Mouse (Mus musculus) olfactory bulb, adult 2 months (tissue): ENCODE measurements at regions not wholly inside any gene's neighbourhood (a gene's known extent, or its start where the extent isn't known, plus 50 kb on each side); places are given as distances from the start of the nearest gene placed in this dataset.
"Not testable (repeated sequence)": the region's sequence is repeated elsewhere in the genome, so short reads cannot be mapped to it uniquely, and the experiment has no call there.

Experiments used
- H3K27ac ChIP-seq: fragments of 200-500 bp; 2 replicates; pipeline ENCODE4 v1.5.1; 2012; ENCODE audit warnings: low read depth, low read length; ENCODE audit not compliant: insufficient read depth
- H3K4me1 ChIP-seq: fragments of 200-500 bp; 2 replicates; pipeline ENCODE4 v1.6.1; 2012; ENCODE audit warnings: low read length; ENCODE audit not compliant: control insufficient read depth, insufficient read depth
- H3K4me3 ChIP-seq: fragments of 200-500 bp; 2 replicates; pipeline ENCODE4 v1.5.1; 2012; ENCODE audit warnings: mild to moderate bottlenecking, low read depth, low read length, moderate library complexity; ENCODE audit not compliant: insufficient read depth
- CTCF ChIP-seq: fragments of 200-500 bp; IDR thresholded peaks from 2 replicates; pipeline ENCODE4 v1.5.1; 2012; ENCODE audit warnings: low read depth, mild to moderate bottlenecking, low read length, moderate library complexity; ENCODE audit not compliant: insufficient read depth
- POLR2A ChIP-seq: fragments of 200-500 bp; IDR thresholded peaks from 2 replicates; pipeline ENCODE4 v1.6.1; 2012; ENCODE audit warnings: mild to moderate bottlenecking, low read depth, low read length, moderate library complexity; ENCODE audit not compliant: insufficient read depth
- WGBS: fragments of 180-500 bp; shearing (Covaris S2); methylation state at CpG from one replicate; pipeline ENCODE4 v1.1.7; 2018; 5-methylcytosine and 5-hydroxymethylcytosine counted together

- H3K4me3 ChIP-seq = no peak overlapping the region
- WGBS = 82% methylated on average over 3 of the region's 3 CpGs
- H3K4me1 ChIP-seq = no peaks in the 10 kb centered on the region
- H3K27ac ChIP-seq = no peak overlapping the region
- TF ChIP-seq POLR2A (no peak), CTCF (no peak)
Observed at GRCm38 (mm10) chr13:5666235-5667007, 194.9 kb upstream of the Klf6 start.

DNA sequence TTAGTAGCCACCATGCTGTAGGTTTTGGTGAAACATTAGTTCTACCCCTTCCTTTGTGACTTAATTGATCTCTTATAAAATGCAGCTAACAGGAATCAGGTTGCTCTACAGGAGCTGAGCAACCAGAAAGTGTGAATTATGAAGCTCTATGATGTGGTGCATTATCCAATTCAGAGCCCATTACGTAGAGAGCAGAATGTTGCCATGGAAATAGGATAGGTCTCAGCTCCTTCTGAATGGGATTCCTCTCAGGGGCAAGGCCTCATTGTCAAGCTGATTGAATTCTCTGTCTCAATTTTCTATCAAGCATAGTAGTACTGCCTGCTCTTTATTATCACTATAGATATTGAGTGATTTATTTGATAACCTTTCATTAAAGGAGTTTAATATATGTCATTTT, 185.6 kb upstream of the Klf6 start:
- no peak for TF ChIP-seq POLR2A
- no peak for TF ChIP-seq CTCF
- Histone ChIP-seq H3K4me3 (no peak overlapping the region), H3K4me1 (no peaks in the 10 kb centered on the region), H3K27ac (no peak overlapping the region)
- WGBS = 68% methylated on average over 1 of the region's 1 CpGs

DNA sequence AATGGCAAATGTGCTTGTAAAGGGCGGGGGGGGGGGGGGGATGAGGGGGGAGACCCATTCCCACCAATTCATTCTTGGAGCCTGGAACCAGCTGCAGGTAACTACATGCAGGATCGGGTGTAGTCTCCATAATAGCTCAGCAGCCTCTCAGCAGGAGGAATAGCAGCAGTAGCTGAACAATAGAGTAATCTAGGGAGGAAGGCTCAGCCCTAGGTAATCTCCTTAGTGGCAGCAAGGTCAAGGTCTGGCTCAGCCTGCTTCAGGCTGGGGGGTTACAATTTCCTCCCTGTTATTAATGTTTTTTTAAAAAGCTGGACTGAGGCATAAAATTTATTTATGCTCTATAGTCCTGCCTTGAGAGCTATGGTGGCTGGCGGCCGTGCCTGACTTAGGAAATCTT, 171.2 kb upstream of the Klf6 start:
- no peaks in the 10 kb centered on the region for H3K4me1 ChIP-seq
- H3K4me3 ChIP-seq = no peak overlapping the region
- TF ChIP-seq CTCF = no peak
- no peak overlapping the region for H3K27ac ChIP-seq
- 75% methylated on average over 4 of the region's 4 CpGs for WGBS

- not testable (repeated sequence) for H3K4me1 ChIP-seq, H3K27ac ChIP-seq, H3K4me3 ChIP-seq
- WGBS = 90% methylated on average over 2 of the region's 2 CpGs
Observed at GRCm38 (mm10) chr13:5690680-5691079, 170.6 kb upstream of the Klf6 start.

DNA sequence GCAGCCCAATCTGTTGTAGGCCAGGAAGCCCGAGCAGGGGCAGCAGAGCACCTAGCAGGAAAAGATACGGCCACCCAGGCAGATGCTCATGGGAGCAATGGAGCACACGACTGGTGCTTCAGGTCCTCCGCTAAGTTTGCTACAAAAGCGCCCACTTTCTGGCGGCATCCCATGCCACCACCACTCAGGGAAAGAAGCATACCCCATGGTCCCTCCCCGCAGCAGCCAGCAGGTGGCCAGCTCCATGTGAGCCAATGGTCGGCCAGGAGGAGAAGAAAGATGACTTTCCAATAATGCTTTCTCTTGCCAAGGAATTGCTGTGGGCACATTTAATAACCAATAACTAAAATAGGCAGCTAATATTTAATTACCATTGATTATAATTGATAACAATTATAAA, 166.7 kb upstream of the Klf6 start:
- no peak for TF ChIP-seq POLR2A
- TF ChIP-seq CTCF = no peak
- 89% methylated on average over 8 of the region's 8 CpGs for WGBS
- no peaks in the 10 kb centered on the region for H3K4me1 ChIP-seq

GRCm38 (mm10) chr13:5695581-5695980, 165.7 kb upstream of the Klf6 start:
- not testable (repeated sequence) for H3K27ac ChIP-seq, H3K4me3 ChIP-seq, H3K4me1 ChIP-seq
- 70% methylated on average over 3 of the region's 3 CpGs for WGBS

More for the DNA sequence above, 166.7 kb upstream of the Klf6 start:
- no peak overlapping the region for H3K4me3 ChIP-seq
- no peak overlapping the region for H3K27ac ChIP-seq

DNA sequence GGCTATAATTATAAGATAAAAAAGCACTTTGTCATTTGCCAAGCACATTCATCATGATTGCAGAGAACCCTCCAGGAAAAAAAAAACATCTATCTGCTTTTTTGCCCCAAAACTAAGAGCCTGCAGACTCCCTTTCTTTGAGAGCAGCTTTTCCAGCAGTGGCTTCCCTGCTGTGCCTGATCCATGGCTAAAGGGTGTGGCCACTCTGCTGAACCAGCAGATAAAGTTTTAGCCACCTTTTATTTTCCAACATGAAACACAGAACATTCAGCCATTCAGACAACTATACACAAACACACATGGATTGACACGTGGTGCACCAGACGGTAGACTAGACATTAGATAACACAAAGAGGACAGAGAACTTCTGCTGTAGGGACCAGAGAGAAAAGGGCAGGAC, 164.9 kb upstream of the Klf6 start:
- Histone ChIP-seq H3K27ac (no peak overlapping the region), H3K4me3 (no peak overlapping the region), H3K4me1 (no peaks in the 10 kb centered on the region)
- WGBS = 42% methylated on average over 2 of the region's 2 CpGs
- TF ChIP-seq CTCF = no peak
- no peak for TF ChIP-seq POLR2A

DNA sequence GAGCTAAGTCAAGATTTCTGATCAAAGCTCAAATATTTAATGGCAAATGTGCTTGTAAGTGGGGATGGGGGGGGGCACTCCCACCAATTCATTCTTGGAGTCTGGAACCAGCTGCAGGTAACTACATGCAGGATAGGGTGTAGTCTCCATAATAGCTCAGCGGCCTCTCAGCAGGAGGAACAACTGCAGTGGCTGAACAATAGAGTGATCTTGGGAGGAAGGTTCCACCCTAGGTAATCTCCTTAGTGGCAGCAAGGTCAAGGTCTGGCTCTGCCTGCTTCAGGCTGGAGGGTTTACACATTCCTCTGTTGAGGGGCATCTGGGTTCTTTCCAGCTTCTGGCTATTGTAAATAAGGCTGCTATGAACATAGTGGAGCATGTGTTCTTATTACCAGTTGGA, 164.0 kb upstream of the Klf6 start:
- H3K4me3 ChIP-seq, H3K27ac ChIP-seq, H3K4me1 ChIP-seq: not testable (repeated sequence)
- 65% methylated on average over 1 of the region's 1 CpGs for WGBS

DNA sequence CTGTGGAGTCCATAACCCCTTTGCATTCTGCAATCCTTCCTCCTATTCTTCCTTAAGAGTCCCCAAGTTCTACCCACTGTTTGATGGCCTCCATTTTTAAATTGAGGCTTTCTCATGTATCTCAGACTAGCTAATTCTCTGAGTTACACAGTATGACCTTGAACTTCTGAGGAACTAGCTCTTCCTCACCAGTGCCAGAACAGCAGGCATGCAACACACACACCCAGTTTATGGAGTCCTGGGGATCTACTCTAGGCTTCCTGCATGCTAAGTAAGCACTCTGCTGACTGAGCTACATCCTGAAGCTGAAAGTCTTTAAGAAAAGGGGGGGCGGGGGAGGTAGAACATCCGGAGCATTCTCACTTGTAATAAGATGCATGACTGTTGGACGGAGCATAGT, 159.2 kb upstream of the Klf6 start:
- WGBS = 89% methylated on average over 3 of the region's 3 CpGs
- no peak for TF ChIP-seq CTCF
- no peak for TF ChIP-seq POLR2A
- no peak overlapping the region for H3K4me3 ChIP-seq
- H3K4me1 ChIP-seq = no peaks in the 10 kb centered on the region
- no peak overlapping the region for H3K27ac ChIP-seq

GRCm38 (mm10) chr13:5704991-5705390, 156.3 kb upstream of the Klf6 start:
- no peak for TF ChIP-seq POLR2A
- TF ChIP-seq CTCF = no peak

DNA sequence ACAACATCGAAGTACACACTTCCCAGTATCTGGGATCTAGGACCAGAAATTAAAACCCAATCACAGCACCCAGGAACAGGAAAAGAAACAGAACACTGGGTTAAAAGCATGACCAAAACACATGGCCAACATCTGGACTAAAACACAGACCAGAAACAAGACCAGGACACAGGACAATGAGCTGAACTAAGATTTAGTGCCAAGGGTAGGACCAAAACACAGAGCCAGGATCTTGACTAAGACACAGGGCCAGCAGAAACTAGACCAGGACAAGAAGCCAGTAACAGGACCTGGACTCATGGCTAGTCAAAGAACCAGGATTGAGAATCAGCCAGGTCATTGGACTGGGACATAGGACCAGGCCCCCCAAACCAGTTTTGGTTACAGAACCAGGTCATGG, 149.6 kb upstream of the Klf6 start:
- no peak overlapping the region for H3K27ac ChIP-seq
- 72% methylated on average over 1 of the region's 1 CpGs for WGBS
- no peak for TF ChIP-seq POLR2A

More at GRCm38 (mm10) chr13:5704991-5705390, 156.3 kb upstream of the Klf6 start:
- no peak overlapping the region for H3K27ac ChIP-seq
- H3K4me3 ChIP-seq = no peak overlapping the region
- no peaks in the 10 kb centered on the region for H3K4me1 ChIP-seq

More for the DNA sequence above, 149.6 kb upstream of the Klf6 start:
- H3K4me1 ChIP-seq = no peaks in the 10 kb centered on the region
- no peak overlapping the region for H3K4me3 ChIP-seq
